ENCODE assay signal across 8 mouse cellular contexts in genomic region chr5:118929990-118930501, GRCm38 (mm10).
DNase-seq lines count a peak whose midpoint lies in the region; ATAC-seq and TF ChIP-seq lines count a peak whose summit lies in the region.

No protein-coding gene starts in this region.

- WGBS in lung, embryonic 14.5 days, result 2% methylated on average over 23 of the region's 23 CpGs
- 2% methylated on average over 23 of the region's 23 CpGs for WGBS in lung, adult 2 months
- 14% methylated on average over 23 of the region's 23 CpGs for WGBS in forebrain, embryonic 15.5 days
- 2% methylated on average over 21 of the region's 23 CpGs for WGBS in stomach, postnatal 0 days

- DNase-seq in lung, embryonic 14.5 days, result peak; percentile 86
- DNase-seq in lung, adult 2 months, result no peak
- DNase-seq in lung, postnatal 10 days, result peak; percentile 68
- DNase-seq in stomach, postnatal 0 days (ENCODE audit: low spot score), result peak; percentile 20
- DNase-seq in layer of hippocampus, adult 9-11 months, result no peak
- no peak for DNase-seq in testis, postnatal 14 days (ENCODE audit: low spot score)

- H3K4me1 ChIP-seq in lung, embryonic 14.5 days (ENCODE audit: insufficient read depth), result no peaks in the 10 kb centered on the region
- H3K4me1 ChIP-seq in lung, adult 2 months (ENCODE audit: control insufficient read depth, insufficient read depth, low read length), result peaks cover 2% of the 10 kb centered on the region; the same call in 1 of the 2 replicates
- peaks cover 6% of the 10 kb centered on the region; the same call in 1 of the 2 replicates for H3K4me1 ChIP-seq in forebrain, embryonic 15.5 days
- no peaks in the 10 kb centered on the region for H3K4me1 ChIP-seq in stomach, postnatal 0 days (replicated peaks; ENCODE audit: control insufficient read depth, insufficient read depth)

- TF ChIP-seq EP300 in stomach, postnatal 0 days (optimal IDR thresholded peaks at IDR 0.05), result no peak

- TF ChIP-seq CTCF in lung, embryonic 14.5 days (IDR thresholded peaks at IDR 0.05; ENCODE audit: low read depth), result 0 out of 2 replicates have a peak, but pooled peaks have one; percentile 6
- no peak for TF ChIP-seq CTCF in lung, adult 2 months (IDR thresholded peaks at IDR 0.05; ENCODE audit: insufficient read depth, low read length)
- no peak for TF ChIP-seq CTCF in stomach, postnatal 0 days (IDR thresholded peaks at IDR 0.05; ENCODE audit: low read depth)

- no peaks in the 10 kb centered on the region for H3K9me3 ChIP-seq in lung, embryonic 14.5 days (ENCODE audit: low read depth, low read length)
- H3K9me3 ChIP-seq in forebrain, embryonic 15.5 days, result no peaks in the 10 kb centered on the region
- H3K9me3 ChIP-seq in stomach, postnatal 0 days (ENCODE audit: control insufficient read depth, low read length), result no peaks in the 10 kb centered on the region

- no peak for TF ChIP-seq POLR2A in lung, adult 2 months (IDR thresholded peaks at IDR 0.05; ENCODE audit: borderline replicate concordance, extremely low read depth, low read depth, low read length)

- H3K27me3 ChIP-seq in lung, embryonic 14.5 days (ENCODE audit: insufficient read depth, low read length), result no peaks in the 10 kb centered on the region
- H3K27me3 ChIP-seq in forebrain, embryonic 15.5 days, result 0 out of 2 replicates have a peak, but pooled peaks cover 4% of the 10 kb centered on the region
- no peaks in the 10 kb centered on the region for H3K27me3 ChIP-seq in stomach, postnatal 0 days (ENCODE audit: control insufficient read depth, insufficient read depth, low read length)

- ATAC-seq in lung, embryonic 14.5 days (ENCODE audit: insufficient read depth), result peak; percentile 81
- ATAC-seq in forebrain, embryonic 15.5 days (replicated peaks), result no peak
- no peak for ATAC-seq in stomach, postnatal 0 days (ENCODE audit: low FRiP score, low TSS enrichment)
- no peak for ATAC-seq in frontal cortex, adult (ENCODE audit: low TSS enrichment)

- no peak overlapping the region for H3K9ac ChIP-seq in lung, embryonic 14.5 days
- H3K9ac ChIP-seq in forebrain, embryonic 15.5 days (replicated peaks), result no peak overlapping the region
- H3K9ac ChIP-seq in stomach, postnatal 0 days (ENCODE audit: low read length), result no peak overlapping the region

- H3K27ac ChIP-seq in lung, embryonic 14.5 days (ENCODE audit: low read depth), result no peak overlapping the region
- H3K27ac ChIP-seq in forebrain, embryonic 15.5 days (replicated peaks), result no peak overlapping the region
- H3K27ac ChIP-seq in stomach, postnatal 0 days (replicated peaks), result no peak overlapping the region

- H3K4me2 ChIP-seq in lung, embryonic 14.5 days, result peak overlapping the region; percentile 57
- peak overlapping the region; percentile 44 for H3K4me2 ChIP-seq in forebrain, embryonic 15.5 days (replicated peaks)
- H3K4me2 ChIP-seq in stomach, postnatal 0 days (replicated peaks; ENCODE audit: low read depth), result peak overlapping the region; percentile 21

- H3K4me3 ChIP-seq in lung, embryonic 14.5 days (ENCODE audit: low read depth, low read length), result peak overlapping the region; percentile 15; the same call in 1 of the 2 replicates
- no peak overlapping the region for H3K4me3 ChIP-seq in lung, adult 2 months (replicated peaks; ENCODE audit: extremely low read depth, low read depth, low read length)
- peak overlapping the region; percentile 29 for H3K4me3 ChIP-seq in forebrain, embryonic 15.5 days
- H3K4me3 ChIP-seq in stomach, postnatal 0 days (ENCODE audit: low read depth, low read length), result no peak overlapping the region

- no peaks in the 10 kb centered on the region for H3K36me3 ChIP-seq in lung, embryonic 14.5 days (ENCODE audit: insufficient read depth)
- no peaks in the 10 kb centered on the region for H3K36me3 ChIP-seq in forebrain, embryonic 15.5 days
- no peaks in the 10 kb centered on the region for H3K36me3 ChIP-seq in stomach, postnatal 0 days (ENCODE audit: control insufficient read depth, insufficient read depth, low read length)

Comparison
In these comparisons a context has a peak if more than half of its experiments do, and no peak if none do; other contexts are left out.
1. DNase-seq: peak in lung, embryonic 14.5 days (single experiment), lung, postnatal 10 days (single experiment) and stomach, postnatal 0 days (single experiment); none in lung, adult 2 months (single experiment), layer of hippocampus, adult 9-11 months (single experiment) and testis, postnatal 14 days (single experiment).
2. H3K4me3 ChIP-seq: peak in lung, embryonic 14.5 days (single experiment) and forebrain, embryonic 15.5 days (single experiment); none in lung, adult 2 months (single experiment) and stomach, postnatal 0 days (single experiment).
3. Peak in every context shown above with its lines, with median percentiles within 50 percentile points of each other: H3K4me2 ChIP-seq.